Mouse (Mus musculus) liver, embryonic 11.5 days (tissue): ENCODE measurements around the gene Mrvi1. TPM values are rescaled to one million over a fixed set of nuclear protein-coding genes. Genes with fewer than 3 reads are reported as not detected.

Experiments used
- ATAC-seq: fragments of 200-750 bp; cut with Nextera tagmentation; replicated peaks from 2 replicates; pipeline ENCODE4 v1.8.0; 2017; ENCODE audit warnings: moderate number of reproducible peaks, mild to moderate bottlenecking, moderate TSS enrichment, moderate library complexity; ENCODE audit not compliant: low FRiP score
- DNase-seq: peaks from one replicate; pipeline ENCODE4 v3.0.0-alpha.2; 2017; ENCODE audit warnings: low spot score
- H3K27ac ChIP-seq: fragments of 300-500 bp; sonication (generic); 2 replicates; pipeline ENCODE4 v1.5.1; 2014; ENCODE audit warnings: mild to moderate bottlenecking, low read depth, low read length, control low read depth
- H3K27me3 ChIP-seq: fragments of 300-500 bp; sonication (generic); replicated peaks from 2 replicates; pipeline ENCODE4 v1.6.1; 2014; ENCODE audit warnings: low read length, mixed read lengths; ENCODE audit not compliant: control insufficient read depth, insufficient read depth
- H3K36me3 ChIP-seq: fragments of 300-500 bp; sonication (generic); 2 replicates; pipeline ENCODE4 v1.6.1; 2014; ENCODE audit warnings: mild to moderate bottlenecking, low read length, moderate library complexity, mixed read lengths; ENCODE audit not compliant: control insufficient read depth, insufficient read depth
- H3K4me1 ChIP-seq: fragments of 300-500 bp; sonication (generic); replicated peaks from 2 replicates; pipeline ENCODE4 v1.6.1; 2014; ENCODE audit warnings: low read length, mixed read lengths; ENCODE audit not compliant: control insufficient read depth, insufficient read depth
- H3K4me2 ChIP-seq: fragments of 300-500 bp; sonication (generic); 2 replicates; pipeline ENCODE4 v1.6.1; 2014; ENCODE audit warnings: mild to moderate bottlenecking, control low read depth, moderate library complexity
- H3K4me3 ChIP-seq: fragments of 300-500 bp; sonication (generic); 2 replicates; pipeline ENCODE4 v1.5.1; 2014; ENCODE audit warnings: low read depth, low read length, control low read depth
- H3K9ac ChIP-seq: fragments of 300-500 bp; sonication (generic); 2 replicates; pipeline ENCODE4 v1.6.1; 2014; ENCODE audit warnings: low read depth, low read length, control low read depth
- H3K9me3 ChIP-seq: fragments of 300-500 bp; sonication (generic); 2 replicates; pipeline ENCODE4 v1.6.1; 2016; ENCODE audit warnings: low read length, inconsistent platforms, mixed read lengths; ENCODE audit not compliant: control insufficient read depth
- WGBS: fragments of 180-500 bp; shearing (Covaris S2); extraction: QIAGEN DNeasy Blood & Tissue Kit; methylation state at CpG from one replicate; pipeline ENCODE4 v1.1.7; 2014; 5-methylcytosine and 5-hydroxymethylcytosine counted together
- polyA plus RNA-seq: library from polyadenylated mRNA; unstranded; fragments of >200 nt; fragmentation: Nextera tagmentation; extraction: Ambion mirVana; gene quantifications from 2 replicates; pipeline ENCODE4 v1.2.1, GENCODE M21; 2014

Mrvi1 gene
- polyA plus RNA-seq, 1 experiment from 2014 or later, result 20.7 TPM

DNA sequence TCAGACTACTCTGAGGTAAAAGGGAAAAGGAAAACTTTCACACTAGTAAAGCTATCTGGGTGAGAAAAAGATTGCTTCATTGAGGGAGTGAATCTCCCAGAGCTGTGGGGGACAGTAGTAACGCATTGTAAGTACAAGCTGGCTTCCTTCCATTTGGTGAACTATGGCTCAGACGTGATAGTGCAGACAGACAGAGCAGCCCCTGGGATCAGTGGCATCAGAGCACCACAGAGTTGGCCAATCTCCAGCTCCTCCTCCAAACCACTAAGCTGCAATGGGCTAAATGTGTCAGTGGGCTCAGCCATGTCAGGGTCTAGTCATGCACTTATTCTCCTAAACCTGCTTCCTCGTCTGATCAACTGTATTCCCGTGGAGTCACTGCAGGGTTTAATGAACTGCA is 158.7 kb downstream of the Mrvi1 start:
- Histone ChIP-seq H3K27me3 (no peaks in the 10 kb centered on the region), H3K9ac (no peak overlapping the region), H3K9me3 (no peaks in the 10 kb centered on the region), H3K27ac (no peak overlapping the region), H3K4me3 (no peak overlapping the region), H3K4me2 (no peak overlapping the region), H3K36me3 (peaks cover 16% of the 10 kb centered on the region), H3K4me1 (peaks cover 26% of the 10 kb centered on the region)
- no peak for ATAC-seq
- DNase-seq, result no peak
- WGBS, result 57% methylated on average over 4 of the region's 4 CpGs

- no peak overlapping the region for H3K9ac ChIP-seq
- H3K4me2 ChIP-seq, result no peak overlapping the region
- DNase-seq (no peak), ATAC-seq (no peak)
- H3K4me1 ChIP-seq, result peaks cover 31% of the 10 kb centered on the region
- H3K36me3 ChIP-seq, result peaks cover 15% of the 10 kb centered on the region
- no peak overlapping the region for H3K27ac ChIP-seq
- no peaks in the 10 kb centered on the region for H3K27me3 ChIP-seq
- H3K9me3 ChIP-seq, result no peaks in the 10 kb centered on the region
- WGBS, result 84% methylated on average over 8 of the region's 8 CpGs
- H3K4me3 ChIP-seq, result no peak overlapping the region
Measured at GRCm38 (mm10) chr7:110823076-110823475, 159.2 kb downstream of the Mrvi1 start.

DNA sequence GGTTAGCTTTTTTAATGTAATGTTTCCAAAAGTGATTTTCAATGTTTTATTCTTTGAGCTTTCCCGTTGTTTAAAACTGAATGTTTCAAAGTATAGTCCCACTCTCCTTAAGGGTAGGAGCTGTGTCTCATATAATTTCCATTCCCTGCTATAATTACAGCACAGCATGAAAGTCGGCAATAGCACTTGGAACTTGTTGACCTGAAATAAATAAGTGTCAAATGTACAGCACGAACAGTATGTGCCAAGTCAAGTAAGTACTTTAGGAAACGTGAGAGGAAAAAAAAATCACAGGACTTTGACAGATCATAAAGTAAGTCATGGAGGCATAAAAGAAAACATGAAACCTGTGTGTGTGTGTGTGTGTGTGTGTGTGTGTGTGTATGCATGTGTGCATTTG is 160.2 kb downstream of the Mrvi1 start:
- WGBS, result 75% methylated on average over 4 of the region's 4 CpGs
- no peak overlapping the region for H3K4me2 ChIP-seq
- no peaks in the 10 kb centered on the region for H3K9me3 ChIP-seq
- H3K4me3 ChIP-seq, result no peak overlapping the region
- H3K36me3 ChIP-seq, result peaks cover 12% of the 10 kb centered on the region
- no peak for ATAC-seq
- no peak for DNase-seq
- peaks cover 35% of the 10 kb centered on the region for H3K4me1 ChIP-seq
- H3K9ac ChIP-seq, result no peak overlapping the region
- H3K27ac ChIP-seq, result no peak overlapping the region
- H3K27me3 ChIP-seq, result no peaks in the 10 kb centered on the region

GRCm38 (mm10) chr7:110821653-110822052 is 160.6 kb downstream of the Mrvi1 start:
- H3K27me3 ChIP-seq, result no peaks in the 10 kb centered on the region
- ATAC-seq (no peak), DNase-seq (no peak)
- peaks cover 12% of the 10 kb centered on the region for H3K36me3 ChIP-seq
- H3K4me2 ChIP-seq, result no peak overlapping the region
- H3K4me3 ChIP-seq, result no peak overlapping the region
- peaks cover 35% of the 10 kb centered on the region for H3K4me1 ChIP-seq
- H3K27ac ChIP-seq, result no peak overlapping the region
- no peaks in the 10 kb centered on the region for H3K9me3 ChIP-seq
- WGBS, result 70% methylated on average over 3 of the region's 3 CpGs
- no peak overlapping the region for H3K9ac ChIP-seq

DNA sequence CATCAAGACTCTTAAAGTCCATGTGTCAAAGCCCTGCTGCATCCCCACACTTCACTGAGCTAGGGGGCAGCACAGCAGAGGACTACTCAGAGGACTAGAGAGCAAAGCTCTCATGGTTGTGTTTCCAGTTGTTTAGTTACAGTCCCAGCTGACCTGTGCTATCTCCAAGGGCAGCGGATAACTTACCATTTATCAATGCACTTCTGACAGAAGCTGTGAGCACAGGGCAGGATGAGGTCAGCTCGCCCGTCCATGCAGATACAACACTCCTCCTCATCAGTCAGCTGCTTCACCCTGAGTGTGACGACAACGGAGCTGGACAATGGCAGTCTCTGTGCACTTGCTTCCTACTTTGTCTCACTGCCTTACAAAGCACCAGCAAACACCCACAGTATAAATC is 161.2 kb downstream of the Mrvi1 start:
- no peak overlapping the region for H3K9ac ChIP-seq
- H3K4me3 ChIP-seq, result no peak overlapping the region
- no peak overlapping the region for H3K27ac ChIP-seq
- WGBS, result 45% methylated on average over 5 of the region's 5 CpGs
- no peak overlapping the region for H3K4me2 ChIP-seq
- DNase-seq, result no peak
- 0 out of 2 replicates have a peak, but pooled peaks have one; percentile 11 for ATAC-seq
- H3K27me3 ChIP-seq, result no peaks in the 10 kb centered on the region
- peaks cover 35% of the 10 kb centered on the region for H3K4me1 ChIP-seq
- peaks cover 12% of the 10 kb centered on the region for H3K36me3 ChIP-seq
- H3K9me3 ChIP-seq, result no peaks in the 10 kb centered on the region

DNA sequence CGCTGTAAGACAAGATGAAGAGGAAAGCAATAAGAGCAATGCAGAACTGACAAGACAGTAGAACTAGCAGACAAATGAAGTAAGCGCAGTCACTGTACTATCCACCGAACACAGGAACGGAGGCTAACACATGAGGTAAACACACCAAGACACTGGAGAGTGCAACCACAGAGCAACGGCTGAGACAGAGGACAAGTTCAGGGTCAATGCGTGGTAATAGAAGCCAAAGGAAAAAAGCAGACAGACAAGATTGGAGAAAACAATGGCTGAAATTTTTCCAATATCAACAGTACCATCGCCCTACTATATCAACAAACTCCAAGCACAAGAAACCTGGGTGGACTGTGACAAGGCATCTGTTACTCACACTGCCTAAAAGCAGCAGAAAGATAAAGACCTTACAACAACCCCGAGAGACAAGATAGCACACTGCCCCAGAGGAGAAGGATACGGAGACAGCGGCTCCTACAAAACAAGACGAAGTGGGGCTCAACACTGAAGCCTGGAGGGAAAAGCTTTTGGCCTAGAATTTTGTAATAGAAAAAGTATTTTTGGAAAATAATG is 163.4 kb downstream of the Mrvi1 start:
- WGBS, result 36% methylated on average over 11 of the region's 11 CpGs
- H3K27ac ChIP-seq, result peak overlapping the region; percentile 83
- H3K9ac ChIP-seq, result peak overlapping the region; percentile 48
- H3K9me3 ChIP-seq, result no peaks in the 10 kb centered on the region
- H3K4me3 ChIP-seq, result no peak overlapping the region
- DNase-seq, result no peak
- peaks cover 35% of the 10 kb centered on the region for H3K4me1 ChIP-seq
- peak; percentile 95 for ATAC-seq
- H3K4me2 ChIP-seq, result peak overlapping the region; percentile 49
- H3K27me3 ChIP-seq, result no peaks in the 10 kb centered on the region
- peaks cover 8% of the 10 kb centered on the region for H3K36me3 ChIP-seq

Other genes with a start within 250 kb of the Mrvi1 start
- 39.5 and 41.1 TPM in 2 replicates for gene Ampd3, start 214.3 kb downstream of the Mrvi1 start, polyA plus RNA-seq
- 35.0 and 41.0 TPM in 2 replicates for gene Rnf141, start 138.0 kb downstream of the Mrvi1 start, polyA plus RNA-seq
- gene Lyve1, start 119.2 kb downstream of the Mrvi1 start, polyA plus RNA-seq, result 25.7 and 26.9 TPM in 2 replicates
- gene Ctr9, start 46.5 kb upstream of the Mrvi1 start, polyA plus RNA-seq, result 53.6 and 58.3 TPM in 2 replicates
- 1,063 and 1,240 TPM in 2 replicates for gene Eif4g2, start 100.6 kb upstream of the Mrvi1 start, polyA plus RNA-seq